Mouse (Mus musculus): ENCODE results near the gene Tbc1d2.

Tbc1d2 gene

DNA sequence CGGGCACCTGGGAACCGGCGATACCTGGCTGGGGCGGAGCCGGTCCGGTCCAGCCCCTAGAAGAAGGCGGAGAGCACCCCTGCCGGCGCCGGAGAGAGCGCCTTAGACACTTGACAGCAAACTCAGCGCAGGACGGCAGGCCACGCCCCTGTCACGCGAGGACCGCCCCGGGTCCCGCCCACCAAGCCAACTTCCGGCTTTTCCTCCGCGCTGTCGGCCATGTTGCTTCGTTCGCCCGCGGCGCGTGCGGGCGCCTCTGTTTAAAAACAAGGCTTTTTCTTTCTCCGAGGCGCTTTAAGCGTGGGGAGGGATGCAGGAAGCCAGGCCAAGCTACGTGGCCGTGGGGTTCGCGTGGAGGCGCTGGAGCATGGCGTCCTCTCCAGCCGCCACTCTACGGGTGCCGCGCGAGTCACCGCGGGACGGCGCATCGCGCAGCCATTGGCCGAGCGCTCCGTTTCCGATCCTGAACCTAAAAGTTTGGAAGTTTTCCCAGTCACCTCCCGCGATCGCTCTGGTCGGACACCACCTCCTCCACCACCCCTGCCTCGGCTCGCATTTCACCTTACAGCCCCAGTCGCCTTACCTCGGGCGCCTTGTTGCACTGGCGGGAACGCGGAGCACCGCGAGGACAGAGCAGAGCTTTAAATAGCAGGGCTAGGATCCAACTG, at the start of gene Tbc1d2:
Gene Tbc1d2 (minus strand): TSS at position 124 of the 668 bp plus-strand sequence.
- in situ Hi-C loops (cut with MboI): loop anchor here (5.0 to 10.0 kb wide), 2 partner anchors 38 to 115 kb away; partner anchors contain the start of gene Trim14

DNA sequence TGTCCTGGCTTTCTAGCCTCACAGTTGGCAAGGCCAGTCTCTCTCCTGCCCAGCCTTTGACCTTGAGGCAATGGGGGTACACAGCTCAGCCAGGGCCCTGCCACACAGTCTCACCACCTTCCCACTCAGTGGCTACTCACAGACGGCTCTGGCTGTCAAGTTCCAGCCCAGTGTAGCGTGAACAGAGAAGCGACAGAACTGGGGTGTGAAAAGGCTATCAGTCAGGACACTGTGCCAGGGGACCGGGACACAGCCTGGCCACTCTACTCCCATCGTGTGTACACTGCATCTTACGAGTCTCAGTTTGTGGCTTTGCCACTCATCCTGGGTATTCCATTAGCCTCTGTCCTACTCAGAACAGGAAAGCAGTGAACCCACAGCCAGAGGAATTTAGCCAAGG, 46.5 kb upstream of the Tbc1d2 start:
- in situ Hi-C loops (cut with MboI): no loop called here

DNA sequence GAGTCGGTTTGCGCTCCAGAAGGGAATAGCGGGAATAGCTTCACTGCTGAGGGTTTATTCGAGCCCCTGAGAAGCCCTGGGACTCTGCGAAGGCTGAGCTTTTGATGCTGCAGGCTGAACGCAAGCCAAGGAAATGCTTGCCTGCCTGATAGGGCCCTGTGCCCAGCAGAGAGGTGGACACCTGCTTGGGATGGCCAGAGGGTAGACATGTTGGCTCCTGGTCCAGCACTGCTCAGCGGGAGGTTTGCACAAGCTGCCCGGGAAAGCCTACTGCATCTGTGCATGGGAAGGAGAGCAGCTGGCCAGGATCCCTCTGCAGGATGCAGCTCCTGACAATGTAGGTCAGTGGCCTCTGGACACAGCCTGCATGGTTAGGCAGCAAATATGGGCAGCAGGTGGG, 40.6 kb upstream of the Tbc1d2 start:
- in situ Hi-C loops (cut with MboI): no loop called here

DNA sequence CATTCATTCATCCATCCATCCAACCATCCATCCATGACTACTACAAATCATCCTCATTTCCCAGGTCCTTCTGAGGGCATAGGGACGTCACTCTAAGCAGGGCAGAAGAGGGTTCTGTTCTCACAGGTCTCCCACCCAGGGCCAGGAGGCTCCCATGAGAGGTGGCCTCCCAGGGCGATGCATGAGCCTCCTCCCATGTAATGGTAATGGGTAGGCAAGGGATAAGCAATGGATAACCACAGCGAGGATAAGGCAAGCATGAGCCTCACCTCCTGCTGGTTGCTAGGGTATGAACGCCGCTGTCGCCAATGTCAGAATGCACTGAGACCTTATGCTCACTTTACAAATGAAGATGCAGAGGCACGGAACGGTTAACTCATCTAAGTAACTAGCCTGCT, 40.0 kb upstream of the Tbc1d2 start:
- in situ Hi-C loops (cut with MboI): no loop called here

DNA sequence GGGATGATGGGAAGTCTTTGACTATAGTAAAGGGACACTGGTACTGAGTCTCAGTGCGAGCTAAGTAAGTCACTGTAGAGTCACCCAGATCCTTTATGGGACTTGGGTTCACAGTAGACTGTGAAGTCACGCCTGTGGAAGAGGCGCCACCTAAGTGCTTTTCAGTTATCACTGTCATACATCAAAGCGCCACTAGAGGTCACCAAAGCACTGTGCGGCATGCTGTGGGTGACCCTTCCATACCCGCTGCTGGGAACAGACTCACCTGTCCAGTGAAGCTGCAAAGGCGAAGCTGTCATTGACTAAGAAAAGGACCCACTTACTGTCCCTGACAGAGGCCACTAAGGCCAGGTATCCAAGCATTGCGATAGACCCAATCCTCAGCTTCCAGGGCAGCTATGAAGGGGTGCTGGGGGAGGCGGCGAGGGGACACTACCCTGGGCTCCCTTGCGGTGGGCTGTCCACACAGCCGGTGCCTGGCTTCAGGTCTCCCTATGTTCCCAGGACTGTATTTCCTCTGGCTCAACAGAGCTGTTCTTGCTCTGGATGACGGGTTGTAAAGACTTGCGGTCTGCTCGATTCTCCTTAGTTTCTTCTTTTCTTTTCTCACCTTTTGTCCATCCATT, 39.5 kb upstream of the Tbc1d2 start:
- in situ Hi-C loops (cut with MboI): loop anchor here (5.0 kb wide), 1 partner anchor 333 kb away; no protein-coding TSS in a partner anchor

DNA sequence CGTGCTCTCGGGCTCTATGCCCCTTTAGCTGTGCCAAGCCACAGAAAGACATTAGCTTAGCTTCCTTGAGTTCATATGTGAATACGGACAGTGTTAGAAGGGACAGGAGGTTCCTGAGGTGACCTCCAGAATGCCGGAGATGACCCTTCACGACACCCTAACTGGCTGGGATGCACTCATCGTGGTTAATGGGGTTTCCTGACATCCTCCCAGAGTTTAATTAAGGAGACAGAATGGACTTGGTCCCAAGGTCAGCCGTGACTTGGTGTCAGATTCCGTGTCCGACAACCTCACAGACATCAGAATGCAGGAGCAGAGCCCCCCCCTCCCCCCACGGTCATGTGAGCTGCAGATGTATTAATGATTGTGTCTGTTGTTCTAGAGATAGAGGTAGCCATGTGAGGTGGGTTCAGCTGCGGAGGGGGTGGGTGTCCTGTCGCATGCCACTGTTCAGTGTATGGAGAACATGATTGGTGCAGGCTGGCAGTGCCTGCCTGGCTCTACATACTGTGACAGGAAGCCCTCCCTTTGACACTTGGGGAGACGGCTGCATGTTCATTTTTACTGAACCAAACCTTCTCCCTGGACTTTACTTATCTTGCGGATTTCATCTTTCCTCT, 38.3 kb upstream of the Tbc1d2 start:
- in situ Hi-C loops (cut with MboI): loop anchor here (5.0 kb wide), 1 partner anchor 334 kb away; no protein-coding TSS in a partner anchor

DNA sequence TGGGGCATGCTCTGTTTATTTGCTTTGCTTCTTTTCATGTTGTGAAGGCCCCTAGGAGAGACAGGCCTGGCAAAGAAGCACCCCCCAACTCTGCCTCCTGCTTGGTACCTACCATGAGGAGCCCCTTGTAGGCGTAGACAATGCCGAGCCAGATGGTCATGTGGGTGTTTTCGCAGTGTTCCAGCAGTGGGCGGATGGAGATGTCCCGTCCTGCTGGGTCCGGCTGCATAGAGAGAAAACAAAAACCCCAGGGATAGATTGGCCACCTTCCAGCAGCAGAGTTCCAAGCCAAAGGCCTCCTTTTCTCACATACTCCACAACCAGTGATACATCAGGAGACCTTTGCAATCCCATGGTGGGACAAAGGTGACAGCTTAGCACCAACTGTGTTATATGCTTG, 34.2 kb upstream of the Tbc1d2 start:
- in situ Hi-C loops (cut with MboI): no loop called here

DNA sequence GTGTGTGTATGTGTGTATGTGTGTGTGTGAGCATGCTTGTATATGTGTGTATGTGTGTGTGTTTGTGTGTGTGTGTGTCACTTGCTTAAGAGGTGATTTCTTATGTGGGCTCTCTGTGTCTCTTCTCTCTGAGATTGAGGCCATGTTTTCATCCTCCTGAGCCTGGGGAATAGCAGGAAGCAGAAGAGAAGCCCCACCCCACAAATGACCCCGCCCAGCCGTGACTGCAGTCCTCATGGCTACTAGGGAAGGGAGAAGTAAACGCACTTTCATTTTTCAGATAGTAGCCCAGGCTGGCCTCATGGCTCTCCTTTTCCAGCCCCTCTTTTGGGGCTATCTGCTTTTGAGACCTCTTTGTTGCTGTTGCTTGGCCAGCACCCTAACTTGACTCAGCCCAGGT, 26.6 kb upstream of the Tbc1d2 start:
- in situ Hi-C loops (cut with MboI): no loop called here

DNA sequence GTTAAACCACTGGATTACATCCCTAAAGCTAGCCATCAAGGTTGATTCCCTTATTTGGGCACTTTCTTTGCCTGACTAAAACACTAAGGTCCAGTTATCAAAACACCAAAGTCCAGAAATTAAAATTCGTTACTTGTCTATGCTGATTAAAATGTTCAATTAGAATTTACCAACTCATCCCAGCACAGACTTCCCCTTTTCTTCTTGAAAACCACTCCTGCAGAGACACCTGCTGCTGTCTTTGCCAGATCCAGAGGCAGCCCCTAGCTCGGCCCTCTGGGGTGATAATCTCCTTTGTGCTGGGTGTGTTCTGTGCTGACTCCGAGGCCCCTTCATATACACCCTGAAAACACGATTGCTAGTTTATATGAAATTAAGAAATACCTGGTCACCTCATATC, 26.0 kb upstream of the Tbc1d2 start:
- in situ Hi-C loops (cut with MboI): no loop called here

DNA sequence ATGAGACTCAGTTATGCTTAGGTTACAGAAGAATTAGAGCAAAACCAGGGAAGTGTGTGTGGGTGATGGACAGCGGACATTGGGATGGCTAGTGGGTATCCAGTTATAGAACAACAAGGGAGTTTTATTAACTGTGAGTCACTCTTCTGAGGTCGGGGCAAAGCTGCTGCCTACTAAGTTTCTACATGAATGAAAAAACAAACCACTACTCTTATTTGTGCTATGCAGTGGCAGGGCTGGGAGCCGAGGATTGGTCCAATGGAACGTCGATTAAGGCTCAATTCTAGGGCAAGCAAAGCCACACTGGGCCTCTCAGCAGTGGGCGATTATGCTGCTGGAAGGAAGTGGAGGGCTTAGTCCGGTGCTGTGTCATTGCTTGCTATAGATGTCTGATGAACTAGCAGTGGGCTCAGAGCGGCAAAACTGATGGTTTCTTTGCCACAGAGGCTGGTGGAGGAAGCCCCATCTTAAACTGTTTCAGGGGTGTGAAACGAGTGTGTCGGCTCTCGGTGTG, 25.3 kb upstream of the Tbc1d2 start:
- in situ Hi-C loops (cut with MboI): no loop called here

DNA sequence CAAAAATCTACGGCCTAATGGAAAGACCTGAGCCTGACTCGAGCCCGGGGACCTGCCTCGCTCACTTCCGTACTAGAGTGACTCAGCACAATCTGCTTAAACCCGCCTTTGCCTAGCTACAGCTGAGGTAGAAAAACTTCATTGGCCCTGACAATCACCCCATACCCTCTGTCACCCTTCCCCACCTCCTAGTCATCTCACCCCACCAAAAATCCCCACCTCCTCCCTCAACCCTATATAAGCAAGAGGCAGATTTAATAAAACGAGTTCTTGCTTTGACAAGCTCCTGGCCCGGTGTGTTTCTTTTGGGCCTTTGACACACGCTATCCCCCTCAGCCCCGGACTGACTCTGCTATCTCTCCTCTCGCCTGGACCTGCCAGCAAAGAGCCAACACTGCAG, 18.6 kb upstream of the Tbc1d2 start:
- in situ Hi-C loops (cut with MboI): no loop called here

DNA sequence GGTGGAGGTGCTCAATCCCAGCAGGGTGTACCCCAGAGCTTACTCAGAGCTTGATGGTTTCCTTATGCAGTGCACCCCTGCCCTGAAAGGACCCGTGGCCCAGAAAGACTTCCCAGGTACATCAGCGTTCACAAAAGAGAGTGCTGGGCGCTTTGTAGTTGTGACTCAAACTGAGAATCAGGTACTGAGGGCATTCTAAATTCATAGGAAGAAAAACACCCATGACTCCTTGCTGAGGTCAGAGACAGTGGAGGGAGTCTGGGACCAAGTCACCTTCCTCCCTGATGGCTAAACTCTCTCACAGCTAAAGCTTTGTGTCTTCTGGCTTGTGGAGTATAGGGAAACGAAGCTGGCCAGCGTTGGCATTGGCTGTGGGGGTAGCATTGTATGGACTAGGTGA, 16.4 kb upstream of the Tbc1d2 start:
- in situ Hi-C loops (cut with MboI): no loop called here

DNA sequence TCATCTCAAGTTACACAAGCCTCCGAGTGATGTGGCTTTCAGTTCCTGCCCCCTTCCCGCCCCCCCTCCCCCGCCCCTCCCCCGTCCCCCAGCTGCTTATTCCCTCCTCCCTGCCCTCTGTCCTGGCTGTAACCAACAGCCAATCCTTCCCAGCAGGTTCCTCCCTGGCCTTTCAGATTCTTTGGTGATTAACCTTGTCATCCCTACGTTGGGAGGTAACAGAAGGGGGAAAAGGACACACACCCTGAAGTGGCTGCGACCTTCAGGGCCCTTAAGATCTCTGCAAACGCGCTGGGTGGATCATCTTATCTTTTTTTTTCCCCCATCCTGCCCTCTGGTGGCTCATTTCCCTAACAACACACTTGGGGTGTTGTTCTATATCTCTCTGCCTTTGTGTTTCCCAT, 15.4 kb upstream of the Tbc1d2 start:
- in situ Hi-C loops (cut with MboI): no loop called here

DNA sequence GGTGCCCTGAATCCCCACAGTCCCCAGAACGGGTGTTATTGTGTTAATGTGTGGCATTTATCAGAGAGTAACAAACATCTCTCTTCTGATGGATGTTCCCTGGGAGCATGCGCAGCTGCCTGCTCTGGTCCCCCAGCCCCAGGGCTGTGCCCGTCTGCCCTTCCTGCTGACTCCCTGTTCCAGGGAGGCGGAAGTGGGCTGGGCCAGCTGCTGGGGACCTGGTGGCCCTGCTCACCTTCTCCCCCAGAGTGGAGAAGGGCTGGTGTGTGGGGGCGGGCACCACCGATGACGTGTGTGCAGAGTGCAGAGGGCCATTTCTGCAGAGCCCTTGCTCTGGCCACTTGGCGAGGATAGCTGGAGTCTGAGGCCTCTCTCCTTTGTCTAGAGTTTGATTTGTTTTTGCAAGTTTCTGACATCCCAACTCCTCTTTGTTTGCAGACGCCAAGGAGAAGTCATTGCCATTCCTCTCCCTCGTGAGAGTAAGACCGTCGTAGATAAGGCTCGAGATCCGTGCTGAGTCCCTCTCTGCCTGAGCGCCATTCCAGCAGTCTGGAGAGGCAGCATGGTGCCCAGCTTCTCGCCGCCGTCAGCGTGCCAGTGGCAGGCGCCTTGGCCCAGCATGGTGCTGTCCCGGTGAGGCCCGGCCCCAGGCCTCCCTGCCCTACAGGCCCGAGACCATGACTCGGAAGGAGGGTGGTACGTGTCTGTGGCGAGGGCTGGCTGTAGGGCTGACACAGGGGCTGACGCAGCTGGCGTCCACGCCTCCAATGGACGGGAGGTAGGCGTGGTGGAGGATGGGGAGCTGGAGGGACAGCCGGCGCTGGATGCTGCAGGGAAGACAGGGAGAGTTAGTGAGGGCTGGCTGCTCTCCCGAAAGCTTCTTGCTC, 14.4 kb upstream of the Tbc1d2 start:
- in situ Hi-C loops (cut with MboI): no loop called here

DNA sequence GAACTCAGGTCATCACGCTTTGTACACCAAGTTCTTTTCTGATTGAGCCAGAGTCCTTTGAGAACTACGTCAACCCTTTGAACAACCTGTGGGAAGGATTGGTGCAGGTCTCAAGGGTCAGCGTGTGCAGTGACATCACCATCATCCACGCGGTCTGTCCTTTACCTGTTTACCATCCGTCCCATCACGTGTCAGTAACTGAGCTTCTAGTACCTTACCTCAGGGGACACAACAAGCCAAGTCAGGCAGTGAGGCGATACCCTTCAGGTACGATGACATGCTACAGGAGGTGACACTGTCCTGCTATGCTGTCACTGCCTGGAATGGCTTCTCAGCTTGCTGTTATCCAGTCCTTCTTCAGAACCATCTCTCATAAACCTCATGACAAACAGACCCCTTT, 11.4 kb upstream of the Tbc1d2 start:
- in situ Hi-C loops (cut with MboI): no loop called here

DNA sequence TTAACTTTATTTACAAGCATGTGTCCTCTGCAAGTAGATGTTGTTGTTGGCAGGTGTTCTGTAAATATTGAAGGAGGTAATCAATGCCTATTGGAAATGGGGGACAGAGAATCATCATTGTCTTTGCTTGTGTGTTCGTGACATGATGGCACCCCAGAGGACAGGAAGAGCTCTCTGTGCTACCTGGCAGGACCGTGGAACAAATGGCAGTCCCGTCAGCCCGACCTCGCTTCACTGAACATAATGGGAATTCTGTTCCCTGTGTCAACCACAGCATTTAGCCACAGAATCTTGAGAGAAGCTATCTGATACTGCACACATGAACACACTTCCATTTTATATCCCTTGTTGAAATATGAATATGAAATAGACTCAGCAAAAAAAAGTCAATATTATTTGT, 8.9 kb upstream of the Tbc1d2 start:
- in situ Hi-C loops (cut with MboI): loop anchor here (10.0 kb wide), 1 partner anchor 124 kb away; the partner anchor contains the start of gene Trim14

DNA sequence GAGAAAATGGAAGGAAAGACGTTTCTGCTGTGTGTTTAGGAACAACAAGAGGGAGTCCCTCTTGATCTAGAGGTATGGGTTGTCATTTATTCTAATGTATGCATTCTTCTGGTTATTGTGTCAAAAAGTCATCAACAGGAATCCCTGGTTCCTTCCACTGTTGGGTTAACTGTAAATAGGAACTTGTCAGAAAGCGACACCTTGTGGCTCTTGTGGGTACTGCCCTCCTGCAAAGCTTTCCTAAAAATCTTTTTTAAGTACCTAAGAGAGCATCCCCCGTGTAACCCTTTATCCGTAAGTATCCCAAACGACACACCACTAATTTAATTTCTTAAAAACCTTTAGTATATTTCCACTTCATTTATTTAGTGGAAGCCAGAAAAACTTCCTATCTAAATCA, 7.1 kb upstream of the Tbc1d2 start:
- in situ Hi-C loops (cut with MboI): loop anchor here (10.0 kb wide), 1 partner anchor 122 kb away; the partner anchor contains the start of gene Trim14

DNA sequence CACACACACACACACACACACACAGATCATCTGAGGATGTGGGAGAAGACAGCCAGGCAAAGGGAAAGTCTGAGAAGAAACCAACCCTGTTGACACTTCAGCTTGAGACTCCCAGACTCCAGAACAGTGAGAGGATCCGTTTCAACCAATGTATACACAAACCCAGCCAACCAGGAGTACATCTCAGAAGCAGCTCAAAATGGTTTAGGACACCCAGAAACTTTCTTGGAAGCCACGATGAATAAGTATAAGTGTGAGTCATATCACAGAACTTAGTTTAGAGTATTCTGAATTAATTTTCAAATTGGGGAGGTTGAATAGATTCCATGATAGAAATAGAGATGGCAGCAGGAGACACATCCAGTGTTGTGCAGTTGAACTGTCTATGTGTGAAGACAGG, 5.9 kb upstream of the Tbc1d2 start:
- in situ Hi-C loops (cut with MboI): loop anchor here (10.0 kb wide), 1 partner anchor 121 kb away; the partner anchor contains the start of gene Trim14

DNA sequence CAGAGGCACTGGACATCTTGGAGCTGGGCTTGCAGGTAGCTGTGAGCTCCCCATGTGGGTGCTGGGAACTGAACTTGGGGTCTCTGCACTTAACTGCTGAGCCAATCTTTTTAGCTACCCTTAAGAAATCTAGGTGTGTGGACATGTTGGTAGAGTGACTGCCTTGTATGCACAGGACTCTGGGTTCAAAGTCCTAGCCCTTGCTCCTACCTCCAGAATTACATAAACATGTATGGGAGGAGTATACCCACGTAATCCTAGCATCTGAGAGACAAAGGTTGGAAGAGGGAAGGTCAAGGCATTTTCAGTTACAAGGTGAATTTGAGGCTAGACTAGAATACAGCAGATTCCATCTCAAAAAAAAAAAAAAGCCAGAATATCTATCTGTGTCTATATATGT, 5.3 kb upstream of the Tbc1d2 start:
- in situ Hi-C loops (cut with MboI): loop anchor here (10.0 kb wide), 1 partner anchor 120 kb away; the partner anchor contains the start of gene Trim14

DNA sequence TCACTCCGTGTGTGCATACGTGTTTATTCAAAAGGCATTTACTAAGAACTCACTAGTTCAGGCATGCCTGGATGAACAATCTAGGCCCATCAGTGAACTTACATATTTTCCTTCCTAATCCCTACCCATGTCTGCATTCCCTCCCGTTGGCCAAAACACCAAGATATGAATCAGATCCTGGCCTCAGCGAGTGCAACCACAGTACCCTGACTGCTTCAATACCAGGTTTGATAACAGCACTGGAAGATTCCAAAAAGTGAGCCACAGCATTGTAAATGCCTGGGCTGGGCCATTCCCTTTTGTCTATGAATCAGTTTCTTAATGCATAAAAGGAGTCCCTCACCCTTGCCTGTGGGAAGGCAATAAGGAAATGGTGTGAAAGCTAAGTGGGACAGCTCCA, 848 bp downstream of the Tbc1d2 start:
- in situ Hi-C loops (cut with MboI): no loop called here

DNA sequence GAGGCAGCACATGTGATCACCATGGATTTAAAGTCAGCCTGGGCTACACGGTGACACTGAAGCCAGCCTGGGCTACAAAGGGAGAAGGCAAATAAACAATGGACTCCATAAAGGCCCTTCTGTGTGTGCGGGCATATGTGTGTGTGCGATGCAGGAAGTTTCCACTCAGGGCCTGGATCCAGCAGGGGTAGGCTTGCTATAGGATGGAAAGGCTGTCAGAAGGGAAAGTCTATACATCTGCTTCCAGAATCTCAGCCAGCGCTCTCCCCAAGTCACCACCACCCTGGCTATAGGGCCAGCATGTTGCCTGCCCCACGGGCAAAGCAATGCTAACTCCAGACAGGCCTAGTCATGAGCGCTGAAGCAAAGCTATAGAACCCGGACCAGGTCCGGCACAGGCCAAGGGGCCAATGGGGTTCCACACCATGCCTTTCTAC, 6.3 kb downstream of the Tbc1d2 start:
- in situ Hi-C loops (cut with MboI): no loop called here

Data from mature B cell (primary cell).